In the genomic region with DNA sequence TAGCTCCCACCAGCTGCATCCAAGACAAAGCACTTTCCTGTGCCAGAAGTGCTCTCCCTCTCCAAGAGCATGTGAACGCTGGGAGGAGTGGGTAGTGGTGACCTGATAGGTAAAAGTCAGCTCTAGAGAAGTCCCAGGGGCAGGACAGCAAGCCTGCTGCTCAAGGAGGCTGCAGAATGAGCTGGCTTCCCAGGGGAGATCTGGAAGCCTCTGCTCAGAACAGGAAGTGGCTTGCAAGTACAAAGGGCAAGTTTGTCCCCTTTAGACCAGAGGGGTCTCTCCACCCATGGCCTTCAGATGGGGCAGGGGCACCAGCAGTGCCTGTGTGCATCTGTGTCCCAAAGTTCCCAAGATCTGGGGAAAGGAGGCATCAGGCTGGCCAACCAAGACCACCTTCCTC, we compare ENCODE assay signal across 21 mouse cellular contexts. TPM values are rescaled to one million over a fixed set of nuclear protein-coding genes. Genes with fewer than 3 reads are reported as not detected.
DNase-seq lines count a peak whose midpoint lies in the region; TF ChIP-seq lines count a peak whose summit lies in the region.
"Had no signal": no experiment of that assay in that cellular context is flagged by ENCODE, and none has a peak within 500 bp of the region (broad histone marks: within the 10 kb centered on the region; RNA-seq: fewer than 3 reads in every experiment).

No protein-coding gene starts in this region.

- peaks cover 26% of the 10 kb centered on the region for H3K4me1 ChIP-seq in testis, adult 2 months (ENCODE audit: control insufficient read depth, insufficient read depth, low read length)
- H3K4me1 ChIP-seq in embryonic facial prominence, embryonic 10.5 days = peaks cover 38% of the 10 kb centered on the region

- no peaks in the 10 kb centered on the region for H3K36me3 ChIP-seq in testis, adult 2 months (ENCODE audit: control insufficient read depth, insufficient read depth, low read length)
- H3K36me3 ChIP-seq in embryonic facial prominence, embryonic 10.5 days (replicated peaks) = no peaks in the 10 kb centered on the region
- H3K36me3 ChIP-seq: forebrain, embryonic 12.5 days; heart, embryonic 13.5 days; hindbrain, embryonic 12.5 days had no signal

- WGBS in embryonic facial prominence, embryonic 10.5 days = 62% methylated on average over 1 of the region's 1 CpGs

- peak; percentile 41 for DNase-seq in cerebellum, adult 11-12 months
- no peak for DNase-seq in cerebellum, adult 9-11 months
- no peak for DNase-seq in layer of hippocampus, adult 2 months (ENCODE audit: low spot score in 2 of 2)
- DNase-seq in layer of hippocampus, postnatal 36 days = no peak
- DNase-seq in testis, postnatal 10 days (ENCODE audit: low spot score) = no peak
- no peak for DNase-seq in right cerebral cortex, postnatal 14 days
- no peak for DNase-seq in embryonic facial prominence, embryonic 10.5 days (ENCODE audit: low spot score)
- DNase-seq: adrenal gland, adult 8-10 months; cerebellum, postnatal 10 days; embryo, embryonic 11 days; kidney, adult 9 months; kidney, postnatal 4 days; lung, embryonic 14.5 days; midbrain, embryonic 14.5 days; thymus, adult 18-20 months had no signal

- H3K9me3 ChIP-seq in embryonic facial prominence, embryonic 10.5 days = no peaks in the 10 kb centered on the region
- H3K9me3 ChIP-seq: forebrain, embryonic 12.5 days; heart, embryonic 13.5 days; hindbrain, embryonic 12.5 days had no signal

- H3K27ac ChIP-seq in layer of hippocampus, adult 2 months = peak overlapping the region; percentile 96; the same call in 1 of the 2 replicates
- H3K27ac ChIP-seq in testis, adult 2 months (ENCODE audit: control insufficient read depth, insufficient read depth, low read depth, low read length) = peak overlapping the region; percentile 27; the same call in 1 of the 2 replicates
- H3K27ac ChIP-seq in embryonic facial prominence, embryonic 10.5 days (replicated peaks) = no peak overlapping the region
- H3K27ac ChIP-seq: forebrain, embryonic 12.5 days; heart, embryonic 13.5 days; hindbrain, embryonic 12.5 days; macrophage had no signal

- no peaks in the 10 kb centered on the region for H3K27me3 ChIP-seq in testis, adult 2 months (ENCODE audit: control insufficient read depth, insufficient read depth, low read length)
- H3K27me3 ChIP-seq in embryonic facial prominence, embryonic 10.5 days (replicated peaks; ENCODE audit: low read depth, poor library complexity, severe bottlenecking) = peaks cover 16% of the 10 kb centered on the region; the same call in 1 of the 2 replicates
- H3K27me3 ChIP-seq: heart, embryonic 13.5 days; hindbrain, embryonic 12.5 days had no signal

- TF ChIP-seq CTCF in layer of hippocampus, adult 2 months (conservative IDR thresholded peaks at IDR 0.05) = no peak
- no peak for TF ChIP-seq CTCF in testis, adult 2 months (IDR thresholded peaks at IDR 0.05; ENCODE audit: control insufficient read depth, insufficient read depth, insufficient replicate concordance, low read depth, low read length)

- TF ChIP-seq POLR2A in testis, adult 2 months (IDR thresholded peaks at IDR 0.05; ENCODE audit: control insufficient read depth, low read depth, low read length) = no peak

- no peak overlapping the region for H3K4me3 ChIP-seq in layer of hippocampus, adult 2 months
- H3K4me3 ChIP-seq in testis, adult 2 months (ENCODE audit: control insufficient read depth, low read depth, low read length) = peak overlapping the region; percentile 92
- no peak overlapping the region for H3K4me3 ChIP-seq in embryonic facial prominence, embryonic 10.5 days
- H3K4me3 ChIP-seq: forebrain, embryonic 12.5 days; heart, embryonic 13.5 days; hindbrain, embryonic 12.5 days had no signal

RNA-seq across cellular contexts. Expression of gene Mxd4, which starts 2.0 kb away (rescaled TPM):
- total RNA-seq in layer of hippocampus, adult 2 months (2021) = 10 to 100 TPM; 84.9 to 94.7 TPM
- total RNA-seq in layer of hippocampus, postnatal 36 days (2021) = 10 to 100 TPM; 86.7 to 99.5 TPM
- polyA plus RNA-seq in testis, adult 2 months (2012; rRNA removed) = 137 and 141 TPM in 2 replicates
- polyA plus RNA-seq in embryonic facial prominence, embryonic 10.5 days (2016; fragmentation: Nextera tagmentation; extraction: Ambion mirVana) = 18.7 and 23.0 TPM in 2 replicates

RNA-seq across cellular contexts. Expression of gene Haus3, which starts 20.2 kb away (rescaled TPM):
- total RNA-seq in layer of hippocampus, adult 2 months (2021) = 1 to 10 TPM; 6.4 to 7.3 TPM
- total RNA-seq in layer of hippocampus, postnatal 36 days (2021) = 1 to 10 TPM; 6.3 to 6.4 TPM
- 1.5 and 2.3 TPM in 2 replicates for polyA plus RNA-seq in testis, adult 2 months (2012; rRNA removed)
- 53.0 and 60.0 TPM in 2 replicates for polyA plus RNA-seq in embryonic facial prominence, embryonic 10.5 days (2016; fragmentation: Nextera tagmentation; extraction: Ambion mirVana)

RNA-seq across cellular contexts. Expression of gene Poln, which starts 20.3 kb away (rescaled TPM):
- total RNA-seq in layer of hippocampus, adult 2 months (2021) = 1 to 10 TPM in 1 of 2 experiments, under 1 TPM in 1; 0.61 to 1.0 TPM
- under 1 TPM; 0.71 to 0.92 TPM for total RNA-seq in layer of hippocampus, postnatal 36 days (2021)
- 18.6 and 20.9 TPM in 2 replicates for polyA plus RNA-seq in testis, adult 2 months (2012; rRNA removed)
- polyA plus RNA-seq in embryonic facial prominence, embryonic 10.5 days (2016; fragmentation: Nextera tagmentation; extraction: Ambion mirVana) = 0.67 and 0.69 TPM in 2 replicates
- total RNA-seq: liver, adult 2 months had no signal
- polyA plus RNA-seq: liver, adult 2 months; macrophage had no signal
